Mouse (Mus musculus) brown adipose tissue, adult 24 weeks (tissue): ENCODE data around the gene Trim52. TPM values are rescaled to one million over a fixed set of nuclear protein-coding genes. Genes with fewer than 3 reads are reported as not detected.
"Not testable (repeated sequence)": the region's sequence is repeated elsewhere in the genome, so short reads cannot be mapped to it uniquely, and the experiment has no call there.

Experiments used
- H3K27ac ChIP-seq: fragments of 200-500 bp; replicated peaks from 2 replicates; pipeline ENCODE4 v1.5.1; 2012; ENCODE audit warnings: low read depth, mild to moderate bottlenecking, low read length
- H3K4me1 ChIP-seq: fragments of 200-500 bp; 2 replicates; pipeline ENCODE4 v1.6.1; 2012; ENCODE audit warnings: low read length, mixed read lengths; ENCODE audit not compliant: control insufficient read depth, insufficient read depth, insufficient read length
- H3K4me3 ChIP-seq: fragments of 200-500 bp; 2 replicates; pipeline ENCODE4 v1.5.1; 2012; ENCODE audit warnings: low read depth, mild to moderate bottlenecking, low read length, moderate library complexity; ENCODE audit not compliant: insufficient read depth
- polyA plus RNA-seq: library from polyadenylated mRNA; stranded (reverse); fragments of >200 nt; gene quantifications from 2 replicates; pipeline ENCODE4 v1.2.4, GENCODE M21; 2012; ENCODE audit not compliant: missing spikeins, insufficient read depth, insufficient read length

Gene Trim52
- not detected in 2 replicates for polyA plus RNA-seq

DNA sequence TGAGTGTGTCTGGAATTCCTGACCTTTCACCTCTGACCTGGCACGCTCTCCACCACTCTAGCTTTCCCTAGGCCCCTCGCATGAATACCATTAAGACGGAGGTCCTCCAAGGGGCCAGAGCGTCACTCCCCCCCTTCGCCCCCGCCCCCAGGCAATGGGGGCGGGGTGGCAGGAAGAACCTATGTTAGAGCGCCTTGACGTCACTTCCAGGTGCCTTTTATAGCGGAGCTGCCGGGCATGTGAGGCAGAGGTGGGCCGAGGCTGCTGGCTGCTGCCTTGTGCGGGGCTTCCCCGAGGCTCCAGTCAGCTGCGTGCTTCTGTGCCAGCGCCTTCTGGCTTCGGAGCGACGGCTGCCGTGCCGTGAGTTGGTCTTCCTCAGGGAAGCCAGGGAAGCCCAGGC, at the start of gene Trim52:
TSS of gene Trim52 (plus strand) at position 219 of the 400 bp plus-strand sequence.
- no peak within 1 kb of the TSS for H3K4me3 ChIP-seq
- no peak within 1 kb of the TSS for H3K27ac ChIP-seq

DNA sequence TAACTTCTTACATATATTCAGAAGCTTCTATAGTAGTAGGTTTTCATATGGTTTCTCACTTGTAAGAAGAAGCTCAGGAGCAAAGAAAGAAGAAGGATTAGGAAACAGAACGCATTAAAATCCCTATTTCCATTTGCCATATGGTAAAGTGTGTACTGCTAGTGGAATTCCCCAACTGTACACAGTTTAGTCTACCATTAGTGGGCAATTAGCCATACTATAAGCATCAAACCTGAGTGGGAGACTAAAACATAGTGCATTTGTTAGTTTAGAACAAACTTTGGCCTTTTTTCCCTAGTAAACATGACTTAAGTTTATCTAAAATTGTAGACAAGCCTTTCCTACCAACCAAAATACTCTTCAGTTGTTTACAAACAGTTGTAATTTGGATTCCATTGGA, 33.4 kb upstream of the Trim52 start:
- Histone ChIP-seq H3K27ac (no peak overlapping the region), H3K4me3 (no peak overlapping the region), H3K4me1 (no peaks in the 10 kb centered on the region)

More for the DNA sequence above, at the start of gene Trim52:
- no peaks in the 10 kb centered on the region for H3K4me1 ChIP-seq

DNA sequence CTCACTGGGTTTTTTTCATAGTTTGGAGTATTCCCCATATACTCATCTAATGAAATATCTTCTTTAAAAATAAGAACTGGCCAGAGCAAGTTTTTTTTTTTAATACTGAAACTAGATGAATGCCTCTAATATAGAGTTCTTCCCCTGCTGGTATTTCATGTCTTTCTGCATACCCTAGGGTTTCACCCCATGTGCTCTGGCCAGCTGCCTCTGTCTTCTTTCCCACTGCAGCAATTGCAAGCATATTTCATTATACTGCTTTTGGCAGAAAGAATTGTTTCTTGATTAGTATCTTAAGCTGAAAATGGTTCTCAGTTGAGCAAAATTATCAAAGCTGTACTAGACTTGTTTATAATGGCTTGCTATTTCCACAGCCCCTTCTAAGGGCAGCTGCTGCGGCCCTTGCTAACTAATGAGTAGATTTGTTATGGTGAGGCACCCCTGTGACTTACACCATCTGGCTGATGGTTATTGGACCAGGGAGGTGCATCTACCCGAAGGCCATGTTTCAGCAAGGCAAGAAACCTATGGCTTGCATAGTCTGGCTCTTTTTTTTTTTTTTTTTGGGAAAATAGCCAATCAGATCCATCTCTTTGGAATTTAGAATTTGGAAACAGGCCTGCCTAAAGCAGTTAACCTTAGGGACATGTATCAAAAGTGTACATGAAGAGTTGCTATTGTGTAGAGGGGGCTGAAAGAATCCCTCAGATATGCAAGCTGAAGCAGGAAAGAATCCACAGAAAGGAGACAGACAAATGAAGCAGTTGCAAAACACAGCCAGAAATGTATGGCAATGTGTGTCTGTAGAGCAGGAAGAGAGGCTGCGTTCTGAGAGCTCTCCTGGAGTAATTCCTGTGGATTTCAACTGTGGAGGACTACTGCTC, 30.6 kb upstream of the Trim52 start:
- Histone ChIP-seq H3K27ac (peak overlapping the region; percentile 66; the same call in 1 of the 2 replicates), H3K4me3 (no peak overlapping the region), H3K4me1 (no peaks in the 10 kb centered on the region)

DNA sequence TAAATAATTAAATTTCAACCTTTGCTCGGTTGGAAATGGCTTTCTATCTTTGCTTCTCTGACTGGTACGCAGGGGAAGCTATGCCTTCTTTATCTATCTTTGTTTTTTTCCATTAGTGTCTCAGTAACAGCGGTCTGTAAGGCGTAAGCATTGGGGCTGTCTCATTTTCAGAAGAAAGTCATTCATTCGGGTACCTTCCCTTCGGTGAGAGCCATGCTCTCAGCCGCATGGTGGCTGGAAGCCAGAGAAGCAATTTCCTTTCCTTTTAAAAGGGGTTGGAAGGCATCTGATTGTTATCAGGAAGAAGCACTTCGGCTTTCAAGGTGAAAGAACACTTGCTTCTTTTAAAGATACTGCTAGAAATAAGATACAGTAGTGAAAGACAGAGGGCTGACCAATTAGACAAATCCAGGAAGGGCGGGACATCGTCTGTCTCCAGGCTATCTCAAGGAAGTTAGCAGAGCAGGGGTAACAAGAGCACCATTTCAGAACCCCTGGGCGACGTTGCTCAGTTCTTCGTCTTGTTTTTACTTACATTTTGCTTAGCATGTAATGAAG, 17.4 kb upstream of the Trim52 start:
- H3K4me1 ChIP-seq: no peaks in the 10 kb centered on the region
- no peak overlapping the region for H3K27ac ChIP-seq
- H3K4me3 ChIP-seq: no peak overlapping the region

DNA sequence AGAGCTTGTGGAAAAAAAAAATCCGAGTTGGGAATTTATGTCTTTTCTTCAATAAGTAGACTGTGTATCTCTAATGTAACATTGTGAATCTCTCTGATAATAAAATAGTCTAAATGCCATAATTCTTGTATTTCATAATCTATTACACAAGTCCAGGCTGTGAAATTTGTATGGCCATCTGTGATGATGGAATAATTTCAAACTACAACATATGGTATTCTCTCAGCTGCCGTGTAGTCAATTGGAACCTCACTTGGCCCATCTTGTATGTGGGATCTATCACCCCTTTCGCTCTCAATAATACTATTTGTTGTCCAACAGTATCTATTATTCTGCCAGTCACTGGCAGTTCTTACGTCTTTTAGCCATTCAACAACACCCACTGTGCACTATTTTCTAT, 9.2 kb upstream of the Trim52 start:
- Histone ChIP-seq H3K4me3 (no peak overlapping the region), H3K4me1 (no peaks in the 10 kb centered on the region), H3K27ac (no peak overlapping the region)

DNA sequence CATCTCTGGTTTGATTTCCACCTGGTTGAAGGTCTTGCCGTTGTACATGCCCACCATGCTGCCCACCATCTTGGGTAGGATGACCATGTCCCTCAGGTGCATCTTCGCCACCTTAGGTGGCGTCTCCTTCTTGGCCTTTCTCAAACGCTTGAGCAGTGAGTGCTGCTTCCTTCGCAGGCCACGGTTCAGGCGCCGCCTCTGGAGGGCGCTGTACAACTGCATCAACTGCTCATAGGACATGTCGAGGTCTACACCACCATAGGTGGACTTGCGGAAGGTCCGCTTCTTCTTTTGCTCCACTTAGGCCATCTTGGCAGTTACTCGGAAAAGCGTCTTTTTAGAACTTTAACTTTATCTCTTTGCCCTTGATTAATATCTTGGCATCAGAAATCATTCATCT, 5.1 kb upstream of the Trim52 start:
- no peak overlapping the region for H3K4me3 ChIP-seq
- H3K4me1 ChIP-seq: no peaks in the 10 kb centered on the region
- no peak overlapping the region for H3K27ac ChIP-seq

DNA sequence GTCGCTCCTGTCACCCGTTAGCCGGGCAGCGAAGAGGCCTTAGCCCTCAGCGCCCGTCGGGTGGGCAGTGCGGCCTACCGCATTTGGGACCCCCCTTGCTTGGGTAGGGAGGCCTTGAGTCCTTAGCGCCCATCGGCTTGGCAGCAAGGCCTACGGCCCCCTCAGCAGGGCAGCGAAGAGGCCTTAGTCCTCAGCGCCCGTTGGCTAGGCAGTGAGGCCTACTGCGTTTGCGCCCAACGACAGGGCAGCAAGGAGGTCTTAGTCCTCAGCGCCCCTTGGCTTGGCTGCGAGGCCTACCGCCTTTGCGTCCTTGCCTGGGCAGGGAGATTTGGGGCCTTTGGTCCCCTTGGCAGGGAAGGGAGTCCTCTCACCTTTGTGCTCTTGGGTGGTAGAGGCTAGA, 427 bp downstream of the Trim52 start:
- H3K27ac ChIP-seq: no peak overlapping the region
- H3K4me1 ChIP-seq: no peaks in the 10 kb centered on the region
- H3K4me3 ChIP-seq: no peak overlapping the region

DNA sequence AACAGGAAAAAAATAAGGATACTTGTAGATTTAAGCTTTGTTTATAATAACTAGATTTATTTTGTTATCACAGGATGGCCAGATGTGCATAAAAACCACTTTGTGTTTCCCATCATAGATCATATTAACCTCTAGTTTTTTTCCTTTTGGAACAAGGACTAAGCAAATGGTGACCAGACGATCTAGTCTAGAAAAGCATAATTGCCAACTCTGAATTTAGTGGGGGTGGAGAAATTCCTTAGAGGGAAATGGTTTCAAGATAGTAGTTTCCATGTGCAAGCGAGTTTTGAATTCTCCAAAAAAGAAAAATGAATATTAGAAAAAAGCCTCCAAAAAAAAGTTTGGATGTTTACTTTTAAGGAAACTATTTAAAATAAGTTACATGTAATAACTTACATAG, 13.4 kb downstream of the Trim52 start:
- H3K4me3 ChIP-seq: no peak overlapping the region
- H3K4me1 ChIP-seq: no peaks in the 10 kb centered on the region
- no peak overlapping the region for H3K27ac ChIP-seq

DNA sequence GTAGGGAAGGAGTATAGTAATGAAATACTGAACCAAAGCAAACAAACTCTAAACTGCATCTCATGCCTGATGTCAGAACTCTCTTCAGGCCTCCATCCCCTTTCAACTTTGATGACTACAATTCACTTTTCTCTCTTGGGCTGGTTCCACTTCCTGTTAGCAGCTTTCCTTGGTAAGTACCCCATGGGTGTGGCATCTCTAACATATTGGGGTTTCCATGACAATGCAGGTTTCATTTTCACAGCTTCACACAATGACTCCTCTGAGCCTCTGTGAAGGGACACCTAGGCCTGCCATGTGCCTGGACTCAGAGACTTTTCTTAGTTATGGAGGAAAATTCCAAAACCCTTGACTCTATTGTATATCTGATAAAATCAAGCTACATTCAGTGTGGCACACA, 30.3 kb downstream of the Trim52 start:
- H3K27ac ChIP-seq: no peak overlapping the region
- no peaks in the 10 kb centered on the region for H3K4me1 ChIP-seq
- no peak overlapping the region for H3K4me3 ChIP-seq

DNA sequence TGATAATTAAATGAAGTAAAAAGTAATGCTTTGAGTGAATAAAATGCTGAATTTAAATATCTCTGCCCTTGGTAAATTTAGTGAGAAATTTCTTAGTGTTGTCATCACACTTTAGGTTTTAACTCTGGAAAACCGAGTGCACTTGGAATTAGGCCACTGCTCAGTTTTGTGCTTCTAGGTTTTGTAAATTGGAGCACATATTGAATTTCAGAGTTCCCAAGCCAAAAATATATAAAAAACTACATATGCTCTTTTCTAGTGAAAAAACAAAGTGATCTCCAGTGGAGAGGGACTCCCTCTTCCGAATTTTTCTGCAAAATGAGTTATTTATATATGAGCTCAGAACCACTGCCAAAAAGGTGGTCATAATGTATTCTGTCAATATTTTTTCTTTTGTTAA, 45.2 kb downstream of the Trim52 start:
- Histone ChIP-seq H3K27ac (no peak overlapping the region), H3K4me3 (no peak overlapping the region), H3K4me1 (peaks cover 3% of the 10 kb centered on the region; the same call in 1 of the 2 replicates)

DNA sequence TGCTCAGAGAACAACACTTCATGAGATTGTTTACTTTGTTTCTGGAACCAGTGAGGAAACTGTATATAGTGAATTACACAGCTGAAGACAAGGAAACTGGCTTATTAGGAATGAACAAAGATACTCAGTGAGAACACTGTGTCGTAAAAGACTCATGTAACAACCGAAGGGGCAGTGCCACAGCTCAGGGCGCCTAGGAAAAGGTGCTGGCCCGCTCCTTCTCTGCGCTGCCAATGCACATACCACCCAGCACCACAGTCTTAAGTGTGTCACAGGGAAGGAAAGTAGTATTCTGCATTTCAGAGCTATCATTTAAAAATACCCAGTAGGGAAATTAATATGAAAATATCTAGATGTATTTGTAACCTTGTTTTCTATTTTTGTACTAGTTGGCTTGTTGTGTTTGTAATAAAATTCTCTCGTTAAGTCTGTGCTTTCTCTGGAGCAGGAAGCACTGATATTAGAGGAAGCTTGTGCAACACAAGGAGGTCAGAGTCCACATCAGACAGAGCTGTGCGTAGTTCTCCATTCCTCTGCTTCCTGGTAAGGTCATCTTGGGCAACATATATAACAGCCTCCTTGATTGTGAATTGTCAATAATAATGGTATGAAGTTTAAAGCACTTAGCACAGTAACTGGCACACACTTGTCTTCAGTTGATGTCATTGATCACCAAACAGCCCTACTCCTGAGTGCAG, 49.0 kb downstream of the Trim52 start:
- peak overlapping the region; percentile 78 for H3K27ac ChIP-seq
- H3K4me3 ChIP-seq: no peak overlapping the region
- H3K4me1 ChIP-seq: peaks cover 3% of the 10 kb centered on the region; the same call in 1 of the 2 replicates

DNA sequence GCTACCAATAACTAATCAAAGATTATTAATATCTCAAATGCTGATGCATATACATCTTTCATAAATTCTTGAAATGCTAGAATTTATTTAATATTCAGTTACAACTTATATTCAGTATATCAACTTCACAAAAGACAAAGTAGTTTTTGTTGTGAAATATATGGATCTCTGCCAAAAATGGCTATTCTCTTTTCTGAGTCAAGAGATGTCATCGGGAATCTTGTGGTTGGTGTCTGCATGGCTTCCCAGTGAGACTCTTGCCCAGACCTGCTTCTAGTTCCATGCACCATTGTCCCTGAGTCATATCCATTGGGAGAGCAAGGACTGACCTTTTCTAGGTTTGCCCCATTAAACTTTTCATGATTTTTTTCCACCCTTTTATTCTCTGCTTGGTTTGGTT, 50.5 kb downstream of the Trim52 start:
- H3K4me1 ChIP-seq: peaks cover 3% of the 10 kb centered on the region; the same call in 1 of the 2 replicates
- no peak overlapping the region for H3K27ac ChIP-seq
- H3K4me3 ChIP-seq: no peak overlapping the region

DNA sequence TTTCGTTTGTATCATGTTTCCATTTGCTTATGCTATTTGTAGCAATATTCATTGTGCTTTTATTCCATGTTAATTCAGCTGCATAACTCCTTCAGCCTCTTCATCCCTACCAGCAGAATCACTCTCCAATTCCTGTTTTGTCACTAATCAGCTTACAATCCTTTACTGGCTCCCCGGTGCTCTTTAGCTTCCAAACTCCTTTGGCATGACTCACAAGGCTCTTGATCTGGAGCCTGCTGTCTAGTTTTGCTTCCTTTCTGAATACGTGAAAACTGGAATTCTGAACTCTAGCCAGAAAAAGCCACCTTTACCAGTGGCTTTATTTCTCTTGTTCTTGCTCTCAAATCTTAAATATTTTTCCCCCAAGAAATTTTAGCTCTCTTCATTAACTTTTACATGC, 56.3 kb downstream of the Trim52 start:
- no peak overlapping the region for H3K27ac ChIP-seq

DNA sequence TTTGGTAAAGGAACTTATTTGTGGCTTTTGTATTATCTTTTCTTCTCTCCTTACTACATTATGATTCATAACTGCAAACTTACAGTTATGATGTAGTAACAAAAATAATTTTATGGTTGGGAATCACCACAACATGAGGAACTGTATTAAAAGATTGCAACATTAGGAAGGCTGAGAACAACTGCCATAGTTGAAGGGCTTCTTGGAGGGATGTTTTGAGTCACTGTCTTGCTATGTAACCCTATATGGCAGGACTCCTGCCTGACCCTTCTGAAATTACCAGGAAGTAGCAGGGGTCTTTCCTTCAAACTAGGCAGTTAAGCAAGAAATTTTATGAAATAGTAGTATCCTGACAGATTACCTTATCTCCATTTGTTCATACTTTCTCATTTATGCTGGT, 57.2 kb downstream of the Trim52 start:
- no peak overlapping the region for H3K27ac ChIP-seq
- H3K4me1 ChIP-seq: no peaks in the 10 kb centered on the region
- H3K4me3 ChIP-seq: no peak overlapping the region

More for the DNA sequence above, 56.3 kb downstream of the Trim52 start:
- no peaks in the 10 kb centered on the region for H3K4me1 ChIP-seq
- no peak overlapping the region for H3K4me3 ChIP-seq

DNA sequence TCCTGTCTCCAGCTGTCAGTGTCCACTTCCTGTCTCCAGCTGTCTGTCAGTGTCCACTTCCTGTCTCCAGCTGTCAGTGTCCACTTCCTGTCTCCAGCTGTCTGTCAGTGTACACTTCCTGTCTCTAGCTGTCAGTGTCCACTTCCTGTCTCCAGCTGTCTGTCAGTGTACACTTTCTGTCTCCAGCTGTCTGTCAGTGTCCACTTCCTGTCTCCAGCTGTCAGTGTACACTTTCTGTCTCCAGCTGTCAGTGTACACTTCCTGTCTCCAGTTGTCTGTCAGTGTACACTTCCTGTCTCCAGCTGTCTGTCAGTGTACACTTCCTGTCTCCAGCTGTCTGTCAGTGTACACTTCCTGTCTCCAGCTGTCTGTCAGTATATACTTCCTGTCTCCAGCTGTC, 57.9 kb downstream of the Trim52 start:
- H3K27ac ChIP-seq, H3K4me1 ChIP-seq, H3K4me3 ChIP-seq: not testable (repeated sequence)
